Mouse (Mus musculus): ENCODE measurements around the gene Efnb3. TPM values are rescaled to one million over a fixed set of nuclear protein-coding genes. Genes with fewer than 3 reads are reported as not detected.

Efnb3 gene
- 1.1 and 1.2 TPM in 2 replicates for polyA plus RNA-seq (2012; rRNA removed)

DNA sequence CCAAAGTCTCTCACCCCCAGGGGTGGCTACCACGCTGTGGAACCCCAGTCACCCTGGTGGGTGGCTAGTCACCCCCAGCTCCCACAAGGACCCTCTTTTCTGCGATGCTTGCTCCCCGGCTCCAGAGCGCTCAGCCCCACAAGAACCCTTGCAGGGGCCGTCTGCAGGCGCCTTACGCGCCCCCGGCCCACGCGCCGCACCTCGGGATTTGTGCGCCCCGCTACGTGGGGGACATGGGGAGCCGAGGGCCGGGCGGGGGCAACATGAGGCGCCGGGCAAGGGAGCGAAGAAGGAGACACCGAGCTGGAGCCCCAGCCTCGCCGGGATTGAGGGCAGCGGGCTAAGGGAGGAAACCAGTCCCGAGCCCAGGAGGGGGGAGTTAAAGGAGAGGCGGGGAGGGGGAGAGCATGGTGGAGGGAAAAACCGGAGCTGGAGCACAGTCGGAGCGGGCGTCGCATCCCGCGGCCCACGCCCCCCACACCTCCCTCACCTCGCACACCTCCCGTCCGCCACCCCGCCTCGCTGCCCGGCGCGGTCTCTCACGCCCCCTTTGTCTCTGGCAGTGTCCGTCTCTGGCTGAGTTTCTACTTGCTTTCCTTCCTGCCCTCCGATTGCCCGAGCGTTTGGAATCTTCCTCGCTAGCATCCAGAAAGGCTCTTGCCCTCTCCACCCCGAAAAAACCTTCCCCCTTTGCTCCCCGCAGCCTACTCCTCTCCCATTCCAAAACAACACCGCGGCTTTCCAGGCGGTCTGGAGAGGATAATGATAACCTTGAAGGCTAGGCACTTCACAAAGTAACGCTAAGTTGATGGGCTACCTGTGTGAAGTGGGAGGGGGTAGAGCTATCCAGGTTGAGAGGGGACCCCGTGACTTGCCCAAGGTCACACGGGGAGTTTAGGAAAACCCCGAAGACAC lies at the start of gene Efnb3:
Efnb3 (minus strand) TSS at position 355 of the 915 bp plus-strand sequence.
- no peak within 1 kb of the TSS for H3K27ac ChIP-seq (ENCODE audit: insufficient read depth, low read length)
- H3K4me1 ChIP-seq (ENCODE audit: control insufficient read depth, insufficient read depth, insufficient read length) = no peaks in the 10 kb centered on the region
- WGBS = 16% methylated on average over 54 of the region's 59 CpGs
- H3K27me3 ChIP-seq (ENCODE audit: control insufficient read depth, insufficient read depth, low read length) = peaks cover 2% of the 10 kb centered on the region; the same call in 1 of the 2 replicates
- peaks cover 22% of the 10 kb centered on the region for H3K36me3 ChIP-seq (ENCODE audit: control insufficient read depth, insufficient read depth, low read length)
- H3K4me3 ChIP-seq (ENCODE audit: extremely low read depth, insufficient read depth, insufficient read length) = no peak within 1 kb of the TSS
- no peak for DNase-seq (ENCODE audit: low read depth in 1 of 2, low spot score in 2 of 2)
- no peak for TF ChIP-seq POLR2A (IDR thresholded peaks at IDR 0.05; ENCODE audit: low read depth, low read length)

DNA sequence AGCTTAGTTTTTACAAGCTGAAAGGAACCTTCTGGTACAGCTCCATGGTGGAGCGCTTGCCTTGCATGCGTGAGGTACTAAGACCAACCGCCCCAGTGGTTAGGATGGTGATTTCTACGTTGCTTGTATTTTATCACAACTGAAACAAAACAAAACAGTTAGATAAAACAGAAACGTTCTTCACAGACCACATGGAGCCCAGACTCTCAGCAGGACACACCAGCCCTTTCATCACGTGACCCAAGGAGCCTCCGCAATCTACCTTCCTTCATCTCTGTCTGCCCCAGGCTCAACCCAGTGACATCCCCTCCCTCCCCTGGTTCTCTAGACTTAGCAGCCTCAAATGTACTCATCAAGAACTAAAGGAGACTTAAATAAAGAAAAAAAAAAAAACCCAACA lies 49.4 kb upstream of the Efnb3 start:
- H3K27ac ChIP-seq (ENCODE audit: insufficient read depth, low read length) = no peak overlapping the region
- WGBS = 68% methylated on average over 7 of the region's 7 CpGs

DNA sequence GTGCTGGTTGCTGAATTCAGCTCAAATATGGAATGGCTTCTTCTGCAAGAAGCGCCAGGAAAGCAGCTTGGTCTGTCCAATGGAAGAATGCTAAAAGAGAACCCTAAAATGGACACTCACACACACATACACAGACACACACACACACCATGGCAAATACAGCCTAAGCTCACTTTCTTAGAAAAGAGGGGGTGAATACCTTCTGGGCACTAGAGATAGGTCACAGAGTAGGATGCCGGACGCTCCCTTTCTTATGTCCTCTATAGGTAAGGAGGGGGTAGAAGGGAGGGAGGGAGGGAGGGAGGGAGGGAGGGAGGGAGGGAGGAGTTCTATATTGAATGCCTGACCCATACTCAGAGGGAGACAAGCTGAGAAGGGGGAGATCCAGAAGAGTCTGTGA lies 48.5 kb upstream of the Efnb3 start:
- Histone ChIP-seq H3K27ac (ENCODE audit: insufficient read depth, low read length) (no peak overlapping the region), H3K27me3 (ENCODE audit: control insufficient read depth, insufficient read depth, low read length) (peaks cover 12% of the 10 kb centered on the region), H3K36me3 (ENCODE audit: control insufficient read depth, insufficient read depth, low read length) (no peaks in the 10 kb centered on the region), H3K4me3 (ENCODE audit: extremely low read depth, insufficient read depth, insufficient read length) (no peak overlapping the region), H3K4me1 (ENCODE audit: control insufficient read depth, insufficient read depth, insufficient read length) (peaks cover 4% of the 10 kb centered on the region; the same call in 1 of the 2 replicates)
- no peak for DNase-seq (ENCODE audit: low read depth in 1 of 2, low spot score in 2 of 2)
- WGBS = 89% methylated on average over 3 of the region's 3 CpGs
- TF ChIP-seq CTCF (IDR thresholded peaks at IDR 0.05; ENCODE audit: extremely low read depth, insufficient read depth, insufficient read length, insufficient replicate concordance) (no peak), POLR2A (IDR thresholded peaks at IDR 0.05; ENCODE audit: low read depth, low read length) (no peak)

More for the DNA sequence above, 49.4 kb upstream of the Efnb3 start:
- H3K36me3 ChIP-seq (ENCODE audit: control insufficient read depth, insufficient read depth, low read length) = no peaks in the 10 kb centered on the region
- H3K4me1 ChIP-seq (ENCODE audit: control insufficient read depth, insufficient read depth, insufficient read length) = peaks cover 4% of the 10 kb centered on the region; the same call in 1 of the 2 replicates
- no peak for DNase-seq (ENCODE audit: low read depth in 1 of 2, low spot score in 2 of 2)
- peaks cover 11% of the 10 kb centered on the region for H3K27me3 ChIP-seq (ENCODE audit: control insufficient read depth, insufficient read depth, low read length)
- TF ChIP-seq POLR2A (IDR thresholded peaks at IDR 0.05; ENCODE audit: low read depth, low read length) (no peak), CTCF (IDR thresholded peaks at IDR 0.05; ENCODE audit: extremely low read depth, insufficient read depth, insufficient read length, insufficient replicate concordance) (no peak)
- no peak overlapping the region for H3K4me3 ChIP-seq (ENCODE audit: extremely low read depth, insufficient read depth, insufficient read length)

DNA sequence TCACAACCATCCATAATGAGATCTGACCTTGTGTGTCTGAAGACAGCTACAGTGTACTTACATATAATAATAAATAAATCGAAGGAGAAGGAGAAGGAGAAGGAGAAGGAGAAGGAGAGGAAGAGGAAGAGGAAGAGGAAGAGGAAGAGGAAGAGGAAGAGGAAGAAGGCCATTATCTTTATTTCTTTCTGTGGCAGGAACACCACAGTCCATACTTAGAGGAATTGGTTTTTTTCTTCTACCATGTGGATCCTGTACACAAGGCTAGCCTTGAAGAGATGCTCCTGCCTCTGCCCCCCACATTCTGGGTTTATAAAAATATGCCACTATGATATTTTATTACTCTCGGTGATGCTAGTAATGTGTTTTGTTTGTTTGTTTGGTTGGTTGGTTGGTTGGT lies 46.8 kb upstream of the Efnb3 start:
- no peak overlapping the region for H3K27ac ChIP-seq (ENCODE audit: insufficient read depth, low read length)
- 57% methylated on average over 2 of the region's 2 CpGs for WGBS
- no peak overlapping the region for H3K4me3 ChIP-seq (ENCODE audit: extremely low read depth, insufficient read depth, insufficient read length)
- DNase-seq (ENCODE audit: low read depth in 1 of 2, low spot score in 2 of 2) = no peak
- peaks cover 12% of the 10 kb centered on the region for H3K27me3 ChIP-seq (ENCODE audit: control insufficient read depth, insufficient read depth, low read length)
- H3K36me3 ChIP-seq (ENCODE audit: control insufficient read depth, insufficient read depth, low read length) = no peaks in the 10 kb centered on the region
- H3K4me1 ChIP-seq (ENCODE audit: control insufficient read depth, insufficient read depth, insufficient read length) = peaks cover 4% of the 10 kb centered on the region; the same call in 1 of the 2 replicates
- TF ChIP-seq CTCF (IDR thresholded peaks at IDR 0.05; ENCODE audit: extremely low read depth, insufficient read depth, insufficient read length, insufficient replicate concordance) (no peak), POLR2A (IDR thresholded peaks at IDR 0.05; ENCODE audit: low read depth, low read length) (no peak)

DNA sequence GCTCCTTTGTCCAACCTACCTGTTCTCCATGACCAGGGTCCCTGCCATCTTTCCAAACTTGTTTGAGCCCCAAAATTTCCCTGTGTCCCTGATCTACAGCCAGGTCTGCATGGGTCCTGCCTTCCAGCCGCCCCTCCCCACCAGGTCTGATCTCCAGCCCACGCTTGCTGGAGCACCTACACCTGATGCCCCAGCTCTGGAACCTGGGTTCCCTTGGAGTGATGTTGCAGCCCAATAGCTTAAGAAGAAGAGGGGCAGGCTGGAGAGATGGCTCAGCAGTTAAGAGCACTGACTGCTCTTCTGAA lies 46.4 kb upstream of the Efnb3 start:
- WGBS = 86% methylated on average over 2 of the region's 2 CpGs
- Histone ChIP-seq H3K27me3 (ENCODE audit: control insufficient read depth, insufficient read depth, low read length) (peaks cover 12% of the 10 kb centered on the region), H3K27ac (ENCODE audit: insufficient read depth, low read length) (no peak overlapping the region), H3K4me3 (ENCODE audit: extremely low read depth, insufficient read depth, insufficient read length) (no peak overlapping the region), H3K4me1 (ENCODE audit: control insufficient read depth, insufficient read depth, insufficient read length) (peaks cover 4% of the 10 kb centered on the region; the same call in 1 of the 2 replicates), H3K36me3 (ENCODE audit: control insufficient read depth, insufficient read depth, low read length) (no peaks in the 10 kb centered on the region)
- TF ChIP-seq POLR2A (IDR thresholded peaks at IDR 0.05; ENCODE audit: low read depth, low read length) = no peak
- TF ChIP-seq CTCF (IDR thresholded peaks at IDR 0.05; ENCODE audit: extremely low read depth, insufficient read depth, insufficient read length, insufficient replicate concordance) = no peak
- DNase-seq (ENCODE audit: low read depth in 1 of 2, low spot score in 2 of 2) = no peak

DNA sequence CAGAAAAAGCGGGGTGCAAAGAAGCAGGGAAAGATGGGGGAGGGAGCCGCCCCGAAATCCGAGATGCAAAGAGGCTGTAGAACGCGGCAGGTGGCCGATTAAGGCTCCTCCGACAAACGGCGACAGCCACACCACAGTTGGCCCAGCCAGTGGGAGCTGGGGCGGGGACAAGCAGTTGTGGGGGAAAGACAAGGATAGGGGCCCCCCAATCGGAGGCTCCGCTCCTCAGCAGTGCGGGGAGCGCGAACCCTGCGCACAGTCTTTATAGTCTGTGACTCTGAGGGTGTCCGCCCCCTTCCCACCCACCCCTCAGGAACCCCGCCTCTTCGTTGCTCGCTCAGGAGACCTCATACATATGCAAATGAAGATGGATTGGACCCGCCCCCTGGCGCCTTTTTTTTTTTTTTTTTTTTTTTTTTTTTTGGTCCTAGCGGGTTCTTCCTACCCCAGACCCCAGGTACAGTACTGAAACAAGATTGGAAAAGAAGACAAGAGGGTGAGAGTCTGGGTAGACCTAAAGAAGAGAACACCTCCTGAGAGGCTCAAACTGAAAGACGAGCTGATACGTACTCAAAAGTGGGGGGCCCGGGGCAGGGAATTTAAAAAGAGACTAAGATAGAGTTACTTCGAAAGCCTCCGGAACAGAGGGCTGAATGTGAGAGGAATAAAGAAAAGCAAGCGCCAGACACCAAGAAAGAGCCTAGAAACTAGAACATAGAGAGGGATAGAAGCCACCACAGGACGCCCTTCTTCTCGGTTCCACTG lies 45.9 kb upstream of the Efnb3 start, which contains the start of gene Atp1b2:
Atp1b2 (minus strand) TSS at position 217 of the 765 bp plus-strand sequence.
- H3K27ac ChIP-seq (ENCODE audit: insufficient read depth, low read length) = peak within 1 kb of the TSS; percentile 13; the same call in 1 of the 2 replicates
- 2% methylated on average over 32 of the region's 32 CpGs for WGBS
- no peaks in the 10 kb centered on the region for H3K36me3 ChIP-seq (ENCODE audit: control insufficient read depth, insufficient read depth, low read length)
- DNase-seq (ENCODE audit: low read depth in 1 of 2, low spot score in 2 of 2) = peak in 1 of 2 experiments; percentile 36
- H3K27me3 ChIP-seq (ENCODE audit: control insufficient read depth, insufficient read depth, low read length) = peaks cover 12% of the 10 kb centered on the region
- peaks cover 4% of the 10 kb centered on the region; the same call in 1 of the 2 replicates for H3K4me1 ChIP-seq (ENCODE audit: control insufficient read depth, insufficient read depth, insufficient read length)
- peak within 1 kb of the TSS; percentile 56 for H3K4me3 ChIP-seq (ENCODE audit: extremely low read depth, insufficient read depth, insufficient read length)
- TF ChIP-seq POLR2A (IDR thresholded peaks at IDR 0.05; ENCODE audit: low read depth, low read length) = peak; percentile 22; the same call in 1 of the 2 replicates
- TF ChIP-seq CTCF (IDR thresholded peaks at IDR 0.05; ENCODE audit: extremely low read depth, insufficient read depth, insufficient read length, insufficient replicate concordance) = no peak
